Mouse (Mus musculus) liver, postnatal 0 days (tissue): ENCODE measurements at regions not wholly inside any gene's neighbourhood (a gene's known extent, or its start where the extent isn't known, plus 50 kb on each side); places are given as distances from the start of the nearest gene placed in this dataset.

Experiments used
- CTCF ChIP-seq: sonication (generic); IDR thresholded peaks from 2 replicates; pipeline ENCODE4 v1.5.1; 2016; ENCODE audit warnings: antibody characterized with exemption, low read depth
- EP300 ChIP-seq: IDR thresholded peaks from 2 replicates; pipeline ENCODE4 v1.6.1; 2016; ENCODE audit warnings: antibody characterized with exemption, low read depth, mild to moderate bottlenecking

DNA sequence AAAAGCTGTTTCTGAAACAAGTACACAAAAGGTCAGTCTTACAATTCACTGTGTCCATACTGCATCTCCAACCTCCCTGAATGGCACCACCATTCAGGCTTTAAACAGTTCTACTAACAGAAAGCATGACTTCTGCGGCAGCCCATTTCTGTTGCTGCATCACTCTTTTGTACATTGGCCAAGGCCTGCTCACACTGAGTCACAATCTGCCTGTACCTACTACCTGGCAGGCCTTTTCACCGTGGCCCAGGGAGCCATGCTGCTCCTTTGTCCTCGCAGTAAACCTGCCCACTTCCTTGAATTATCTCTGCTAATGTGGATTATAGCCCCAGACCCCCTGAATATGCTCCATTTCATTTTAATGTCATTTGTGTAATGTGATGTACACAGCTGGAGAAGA lies 439.5 kb upstream of the Gm10306 start:
- TF ChIP-seq EP300 (no peak), CTCF (no peak)
